Mouse (Mus musculus): Measurements from ENCODE around the gene Slc37a1. TPM values are rescaled to one million over a fixed set of nuclear protein-coding genes. Genes with fewer than 3 reads are reported as not detected.
A peak's percentile ranks its signal among the peaks of the same experiment; 100 is the strongest.

The Slc37a1 gene
- polyA plus RNA-seq, 1 experiment from 2014 or later: 10.4 TPM

DNA sequence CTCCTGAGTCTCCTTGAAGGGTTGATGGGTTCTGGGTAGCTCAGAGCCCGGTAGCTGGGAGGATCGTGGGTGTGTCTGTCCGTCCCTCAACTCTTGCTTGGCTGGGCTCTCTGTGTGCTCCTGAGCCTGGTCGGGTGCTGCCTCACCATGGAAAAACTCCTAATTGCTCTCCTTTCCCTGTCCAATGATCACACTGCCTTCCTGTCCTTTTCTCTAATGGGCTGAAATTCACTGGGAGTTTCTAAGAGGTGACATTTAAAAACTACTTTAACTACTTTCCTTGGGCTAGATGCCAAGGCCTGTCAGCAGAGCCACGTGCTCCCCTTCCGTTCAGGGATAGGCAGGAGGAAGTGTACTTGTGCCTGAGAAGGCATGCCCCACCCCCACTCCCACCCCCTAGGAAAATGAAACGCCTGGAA, 10.9 kb downstream of the Slc37a1 start:
- WGBS: 16% methylated on average over 7 of the region's 7 CpGs
- Histone ChIP-seq H3K27me3 (no peaks in the 10 kb centered on the region), H3K9ac (peak overlapping the region; percentile 77), H3K4me2 (peak overlapping the region; percentile 88), H3K4me1 (peaks cover 27% of the 10 kb centered on the region), H3K27ac (no peak overlapping the region), H3K9me3 (replicated peaks) (no peaks in the 10 kb centered on the region), H3K36me3 (ENCODE audit: poor library complexity, severe bottlenecking) (no peaks in the 10 kb centered on the region), H3K4me3 (peak overlapping the region; percentile 53)
- ATAC-seq: no peak

DNA sequence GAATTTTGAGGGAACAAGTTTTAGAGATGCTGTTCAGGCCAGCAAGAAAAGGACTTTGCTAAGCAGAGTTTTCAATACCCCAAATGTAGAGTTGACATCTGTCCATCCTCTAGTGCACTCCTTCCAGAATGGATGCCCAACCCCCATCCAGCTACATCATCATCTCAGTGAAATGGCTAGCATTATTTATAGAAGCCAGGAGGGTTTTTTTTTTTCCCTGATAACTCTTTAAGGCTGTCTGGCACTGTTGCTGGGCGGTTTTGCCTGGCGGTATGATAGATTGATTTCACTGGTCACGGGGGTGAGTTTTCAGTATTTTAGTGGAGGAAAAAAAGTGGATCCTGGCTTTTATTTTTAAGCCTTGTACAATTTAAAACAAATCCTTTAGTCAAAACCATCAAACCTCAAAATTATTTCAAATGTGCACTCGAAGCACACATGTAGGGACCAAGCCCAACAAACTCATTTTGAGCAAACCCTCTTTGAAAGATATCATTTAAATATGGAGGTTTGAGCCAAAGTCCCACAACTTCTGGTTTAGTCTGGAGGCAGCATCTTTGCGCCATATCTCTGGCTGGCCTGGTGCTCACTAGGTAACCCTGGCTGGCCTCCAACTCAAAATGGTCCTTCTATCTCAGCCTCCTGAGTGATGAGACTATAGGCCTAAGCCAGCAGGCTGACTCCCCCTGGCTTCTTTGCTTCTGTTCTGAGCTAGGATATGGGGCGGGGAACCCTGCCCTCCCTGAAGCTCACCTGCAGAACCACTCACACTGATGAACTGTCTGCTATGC, 12.0 kb downstream of the Slc37a1 start:
- Histone ChIP-seq H3K27me3 (no peaks in the 10 kb centered on the region), H3K4me3 (no peak overlapping the region), H3K9ac (no peak overlapping the region), H3K4me1 (peaks cover 27% of the 10 kb centered on the region), H3K27ac (no peak overlapping the region), H3K36me3 (ENCODE audit: poor library complexity, severe bottlenecking) (no peaks in the 10 kb centered on the region), H3K9me3 (replicated peaks) (no peaks in the 10 kb centered on the region), H3K4me2 (no peak overlapping the region)
- 93% methylated on average over 6 of the region's 6 CpGs for WGBS
- ATAC-seq: no peak

DNA sequence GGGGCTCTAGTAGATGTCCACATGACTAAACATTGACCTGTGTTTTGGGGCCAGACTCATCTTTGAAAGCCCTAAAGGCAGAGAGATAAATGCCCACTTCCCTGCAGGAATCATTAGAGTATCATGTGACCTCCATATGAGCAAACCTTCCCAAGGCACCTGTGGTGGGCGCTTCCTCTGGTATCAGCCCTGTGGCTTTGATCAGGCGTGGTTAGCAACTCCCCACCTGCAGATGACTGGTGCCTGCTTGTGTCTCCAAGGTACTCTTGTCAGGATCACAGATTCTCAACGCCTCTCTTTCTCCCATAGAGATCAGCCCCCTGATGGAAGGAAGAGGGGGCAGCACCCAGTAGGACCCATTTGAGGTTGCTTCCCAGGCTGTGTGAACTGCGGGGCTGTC, 13.4 kb downstream of the Slc37a1 start:
- Histone ChIP-seq H3K9me3 (replicated peaks) (no peaks in the 10 kb centered on the region), H3K4me3 (no peak overlapping the region), H3K4me2 (no peak overlapping the region), H3K27ac (no peak overlapping the region), H3K9ac (no peak overlapping the region), H3K27me3 (no peaks in the 10 kb centered on the region), H3K36me3 (ENCODE audit: poor library complexity, severe bottlenecking) (no peaks in the 10 kb centered on the region), H3K4me1 (peaks cover 27% of the 10 kb centered on the region)
- no peak for ATAC-seq
- 91% methylated on average over 4 of the region's 4 CpGs for whole genome bisulfite sequencing

DNA sequence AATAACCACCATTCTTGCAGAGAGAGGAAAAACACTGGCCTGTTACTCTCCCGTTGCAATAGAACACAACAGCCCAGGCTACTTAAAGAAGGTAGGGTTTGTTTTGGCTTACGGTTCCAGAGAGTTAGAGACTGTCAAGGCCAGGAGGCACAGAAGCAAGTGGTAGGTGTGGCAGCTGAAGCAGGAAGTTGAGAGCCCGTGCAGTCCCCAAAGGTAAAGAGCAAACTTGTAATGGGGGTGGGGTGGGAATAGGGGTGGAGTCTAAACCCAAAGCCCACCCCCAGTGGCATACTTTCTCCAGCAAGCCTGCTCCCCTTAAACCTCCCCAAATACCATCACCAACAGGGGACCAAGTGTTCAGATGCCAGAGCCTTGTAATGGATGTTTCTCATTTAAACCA, 14.1 kb downstream of the Slc37a1 start:
- no peak for ATAC-seq
- no peak overlapping the region for H3K4me3 ChIP-seq
- no peak overlapping the region for H3K4me2 ChIP-seq
- no peak overlapping the region for H3K9ac ChIP-seq
- no peaks in the 10 kb centered on the region for H3K27me3 ChIP-seq
- WGBS: 71% methylated on average over 3 of the region's 3 CpGs
- H3K27ac ChIP-seq: no peak overlapping the region
- H3K4me1 ChIP-seq: peaks cover 19% of the 10 kb centered on the region
- no peaks in the 10 kb centered on the region for H3K9me3 ChIP-seq (replicated peaks)
- no peaks in the 10 kb centered on the region for H3K36me3 ChIP-seq (ENCODE audit: poor library complexity, severe bottlenecking)

DNA sequence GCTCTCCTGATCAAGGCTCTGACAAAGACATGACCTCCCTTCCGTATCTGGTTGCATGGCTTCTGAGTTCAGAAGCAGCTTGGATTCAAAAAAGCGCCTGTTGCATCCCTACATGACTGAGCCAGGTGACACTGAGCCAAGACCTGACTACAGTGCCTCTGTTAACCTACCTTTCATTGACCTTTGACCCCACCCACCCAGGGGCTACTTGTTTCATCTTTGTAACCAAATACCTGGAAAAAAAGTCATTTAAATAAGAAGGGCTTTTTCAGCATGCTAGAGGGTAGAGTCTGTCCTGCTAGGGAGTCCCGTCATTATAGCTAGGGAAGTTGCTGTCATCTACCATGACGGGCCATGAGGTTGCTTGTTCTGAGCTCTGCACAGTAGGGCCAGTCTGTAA, 16.8 kb downstream of the Slc37a1 start:
- no peak for ATAC-seq
- Histone ChIP-seq H3K4me1 (no peaks in the 10 kb centered on the region), H3K36me3 (ENCODE audit: poor library complexity, severe bottlenecking) (no peaks in the 10 kb centered on the region), H3K9me3 (replicated peaks) (no peaks in the 10 kb centered on the region), H3K27me3 (no peaks in the 10 kb centered on the region), H3K4me2 (no peak overlapping the region), H3K9ac (no peak overlapping the region), H3K4me3 (no peak overlapping the region), H3K27ac (no peak overlapping the region)
- WGBS: 92% methylated on average over 4 of the region's 4 CpGs

DNA sequence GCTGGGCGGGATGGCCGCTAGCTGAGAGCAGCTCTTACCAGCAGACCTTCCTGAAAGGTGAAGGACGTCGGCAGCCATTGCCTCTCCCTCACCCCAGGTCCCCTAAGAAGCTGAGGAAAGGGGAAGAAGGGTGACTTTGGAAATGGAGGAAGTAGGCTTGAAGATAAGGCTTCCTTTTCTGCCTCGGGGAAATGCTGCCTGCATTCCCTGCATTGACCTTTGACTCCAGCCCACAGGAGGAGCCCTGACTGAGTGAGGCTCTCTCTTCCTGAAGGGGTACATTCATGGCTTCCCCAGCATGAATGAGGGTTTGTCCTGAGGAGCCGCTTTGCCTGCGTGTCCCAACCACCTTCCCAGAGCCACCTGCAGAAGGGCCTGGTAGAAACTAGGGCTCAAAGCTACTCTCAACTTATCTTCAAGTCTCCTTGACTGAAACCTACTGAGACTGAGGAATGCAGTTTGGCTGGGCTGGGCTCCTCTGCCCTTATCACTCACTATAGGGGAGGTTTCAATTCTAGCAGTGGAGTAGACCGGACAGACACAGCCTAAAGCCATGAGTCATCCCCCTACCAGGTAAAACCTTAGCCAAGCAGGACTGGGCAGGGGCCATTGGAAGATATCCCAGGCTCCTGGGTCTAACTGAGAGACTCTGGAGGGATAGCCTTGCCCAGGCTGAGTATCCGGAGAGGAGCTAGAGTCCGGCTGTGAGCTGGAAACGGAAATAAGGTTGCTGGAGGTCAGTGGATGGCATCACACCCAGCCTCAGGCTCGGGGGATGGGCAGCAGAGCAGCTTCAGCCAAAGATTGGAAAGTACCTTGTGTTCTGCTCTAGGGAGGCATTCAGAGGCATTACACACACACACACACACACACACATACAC, 18.5 kb downstream of the Slc37a1 start:
- no peaks in the 10 kb centered on the region for H3K36me3 ChIP-seq (ENCODE audit: poor library complexity, severe bottlenecking)
- no peak overlapping the region for H3K27ac ChIP-seq
- ATAC-seq: no peak
- no peaks in the 10 kb centered on the region for H3K27me3 ChIP-seq
- H3K9ac ChIP-seq: no peak overlapping the region
- WGBS: 68% methylated on average over 12 of the region's 12 CpGs
- H3K9me3 ChIP-seq (replicated peaks): no peaks in the 10 kb centered on the region
- no peak overlapping the region for H3K4me3 ChIP-seq
- H3K4me2 ChIP-seq: no peak overlapping the region
- H3K4me1 ChIP-seq: no peaks in the 10 kb centered on the region

DNA sequence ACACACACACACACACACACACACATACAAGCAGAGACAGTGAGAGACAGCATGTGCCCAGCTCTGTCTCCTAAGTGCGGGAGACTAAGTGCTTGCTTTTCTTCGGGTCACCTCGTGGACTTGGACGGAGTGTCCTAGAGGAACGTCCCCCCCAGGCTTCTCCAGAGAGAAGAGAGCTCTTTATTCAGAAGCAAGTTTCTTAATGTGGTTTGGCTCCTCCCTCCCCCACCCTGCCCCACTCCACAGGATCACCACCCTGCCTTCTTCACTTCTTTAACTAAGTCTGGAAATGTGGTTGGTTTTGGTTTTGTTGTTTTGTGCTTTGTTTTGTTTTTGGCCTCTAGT, 19.2 kb downstream of the Slc37a1 start:
- Histone ChIP-seq H3K4me2 (no peak overlapping the region), H3K27ac (no peak overlapping the region), H3K4me1 (no peaks in the 10 kb centered on the region), H3K27me3 (no peaks in the 10 kb centered on the region), H3K9ac (no peak overlapping the region), H3K4me3 (no peak overlapping the region), H3K36me3 (ENCODE audit: poor library complexity, severe bottlenecking) (no peaks in the 10 kb centered on the region), H3K9me3 (replicated peaks) (no peaks in the 10 kb centered on the region; the same call in 1 of the 2 replicates)
- ATAC-seq: no peak
- 68% methylated on average over 5 of the region's 5 CpGs for WGBS

DNA sequence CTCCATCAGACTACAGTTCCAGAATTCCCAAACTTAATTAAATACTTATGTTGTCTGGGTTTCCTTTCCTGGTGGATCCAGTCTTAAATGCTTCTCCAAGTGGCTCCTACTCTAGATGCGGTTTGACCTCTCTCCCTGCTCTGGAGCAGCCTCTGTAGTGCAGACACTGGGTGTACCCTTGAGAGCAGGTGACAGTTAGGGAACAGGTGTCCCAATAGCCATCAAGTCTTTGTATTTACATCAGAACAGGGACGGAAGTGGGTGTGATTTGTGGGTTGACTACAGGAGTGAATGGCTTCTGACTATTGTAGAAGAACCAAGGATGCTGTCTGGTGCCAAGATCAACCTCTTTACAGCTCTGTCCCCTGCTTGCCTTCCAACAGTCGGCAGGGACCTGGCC, 21.2 kb downstream of the Slc37a1 start:
- Histone ChIP-seq H3K27ac (no peak overlapping the region), H3K4me1 (no peaks in the 10 kb centered on the region), H3K9ac (no peak overlapping the region), H3K4me3 (no peak overlapping the region), H3K9me3 (replicated peaks) (no peaks in the 10 kb centered on the region; the same call in 1 of the 2 replicates), H3K4me2 (no peak overlapping the region), H3K36me3 (ENCODE audit: poor library complexity, severe bottlenecking) (no peaks in the 10 kb centered on the region), H3K27me3 (no peaks in the 10 kb centered on the region)
- ATAC-seq: no peak
- WGBS: 89% methylated on average over 3 of the region's 3 CpGs

DNA sequence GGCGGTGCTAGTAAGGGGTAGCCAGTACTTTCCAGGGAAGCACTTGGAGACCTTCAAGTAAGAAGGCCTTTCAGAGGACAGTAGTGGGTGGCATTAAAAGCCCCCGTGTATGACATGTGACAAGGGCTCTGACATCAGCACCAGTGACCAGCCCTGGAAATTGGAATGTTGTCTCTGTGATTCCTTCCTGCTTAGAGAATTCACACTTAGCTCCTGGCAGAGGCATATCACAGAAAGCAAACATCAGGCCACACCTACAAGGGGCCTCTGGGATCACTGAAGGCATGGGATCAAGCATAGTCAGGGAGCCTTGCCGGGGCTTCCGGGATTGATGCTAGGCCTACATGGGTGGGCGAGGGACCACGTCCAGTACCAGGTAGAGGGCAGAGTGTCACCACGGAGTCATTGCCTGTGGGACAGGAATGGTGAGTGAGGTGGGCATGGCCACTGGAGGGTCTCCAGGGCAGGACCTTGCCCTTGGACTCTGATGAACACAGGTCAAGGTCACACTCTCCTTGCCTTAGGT, 21.8 kb downstream of the Slc37a1 start:
- 94% methylated on average over 7 of the region's 7 CpGs for WGBS
- H3K4me2 ChIP-seq: no peak overlapping the region
- H3K36me3 ChIP-seq (ENCODE audit: poor library complexity, severe bottlenecking): no peaks in the 10 kb centered on the region
- H3K27me3 ChIP-seq: no peaks in the 10 kb centered on the region
- no peak overlapping the region for H3K9ac ChIP-seq
- ATAC-seq: no peak
- no peaks in the 10 kb centered on the region; the same call in 1 of the 2 replicates for H3K9me3 ChIP-seq (replicated peaks)
- no peaks in the 10 kb centered on the region for H3K4me1 ChIP-seq
- H3K27ac ChIP-seq: no peak overlapping the region
- no peak overlapping the region for H3K4me3 ChIP-seq

DNA sequence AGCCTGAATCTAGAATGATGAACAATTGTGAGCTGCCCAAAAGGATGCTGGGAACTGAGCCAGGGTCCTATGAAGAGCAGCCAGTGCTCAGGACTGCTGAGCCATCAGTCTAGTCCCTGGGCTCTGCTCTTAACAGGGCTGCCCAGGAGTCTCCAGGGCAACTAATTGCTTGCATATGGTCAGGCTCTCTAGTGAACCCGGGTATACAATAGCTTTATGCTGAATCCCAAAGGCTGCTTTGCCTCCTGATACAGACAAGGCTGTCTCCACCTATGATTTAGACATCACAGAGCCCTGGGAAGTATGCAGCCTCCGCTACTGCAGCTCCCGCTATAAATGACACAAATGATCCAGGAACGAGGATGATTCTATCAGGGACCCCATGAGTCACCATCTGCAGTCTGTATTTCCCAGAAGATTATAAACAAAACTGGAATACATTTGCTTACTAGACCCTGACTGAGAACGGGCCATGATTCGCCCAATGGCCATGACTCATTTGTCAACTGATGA, 22.7 kb downstream of the Slc37a1 start:
- Histone ChIP-seq H3K27ac (no peak overlapping the region), H3K4me3 (no peak overlapping the region), H3K9ac (no peak overlapping the region), H3K36me3 (ENCODE audit: poor library complexity, severe bottlenecking) (no peaks in the 10 kb centered on the region), H3K4me2 (no peak overlapping the region), H3K4me1 (no peaks in the 10 kb centered on the region), H3K27me3 (no peaks in the 10 kb centered on the region), H3K9me3 (replicated peaks) (no peaks in the 10 kb centered on the region; the same call in 1 of the 2 replicates)
- WGBS: 67% methylated on average over 6 of the region's 6 CpGs
- no peak for ATAC-seq

DNA sequence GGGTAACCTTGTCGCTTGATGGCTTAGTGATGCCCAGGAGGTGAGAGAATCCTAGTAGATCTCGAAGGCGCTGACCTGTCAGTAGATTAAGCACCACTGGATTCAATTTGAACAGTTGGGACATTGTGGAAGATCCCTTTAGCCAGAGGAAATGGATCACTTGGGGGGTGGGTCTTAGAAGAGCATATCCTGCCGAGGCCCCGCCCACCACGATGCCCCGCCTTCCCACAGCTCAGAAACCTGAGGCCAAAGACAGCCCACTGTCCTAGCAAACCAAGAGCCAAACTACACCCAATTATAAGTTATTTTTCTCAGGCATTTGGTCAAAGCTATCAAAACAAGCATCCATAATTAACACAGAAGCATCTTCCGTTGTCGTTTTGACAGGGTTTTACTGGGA, 24.5 kb downstream of the Slc37a1 start:
- Histone ChIP-seq H3K4me3 (no peak overlapping the region), H3K4me1 (peaks cover 13% of the 10 kb centered on the region), H3K4me2 (no peak overlapping the region), H3K27me3 (no peaks in the 10 kb centered on the region), H3K27ac (no peak overlapping the region), H3K9me3 (replicated peaks) (no peaks in the 10 kb centered on the region; the same call in 1 of the 2 replicates), H3K36me3 (ENCODE audit: poor library complexity, severe bottlenecking) (no peaks in the 10 kb centered on the region), H3K9ac (no peak overlapping the region)
- WGBS: 86% methylated on average over 9 of the region's 9 CpGs
- ATAC-seq: no peak

DNA sequence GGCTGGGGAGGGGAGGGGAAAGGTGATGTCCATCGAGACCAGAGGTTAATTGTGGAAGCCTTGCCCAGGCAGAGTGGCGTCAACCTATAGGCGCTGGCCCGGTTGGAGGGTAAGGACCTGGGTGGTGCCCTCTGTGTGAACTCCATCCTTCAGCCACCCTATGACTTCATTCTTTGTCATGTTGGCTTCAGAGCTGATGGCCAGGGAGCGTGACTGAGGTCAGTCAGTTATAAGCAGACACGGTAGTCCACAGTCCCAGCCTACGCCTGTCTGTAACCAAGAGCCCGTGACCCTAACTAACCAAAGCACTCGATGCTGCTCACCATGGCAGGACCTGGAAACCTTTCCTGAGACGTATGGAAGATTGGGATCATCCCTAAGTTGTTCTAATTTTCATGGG, 26.1 kb downstream of the Slc37a1 start:
- WGBS: 88% methylated on average over 10 of the region's 10 CpGs
- Histone ChIP-seq H3K4me2 (no peak overlapping the region), H3K4me3 (no peak overlapping the region), H3K36me3 (ENCODE audit: poor library complexity, severe bottlenecking) (peaks cover 8% of the 10 kb centered on the region; the same call in 1 of the 2 replicates), H3K4me1 (peaks cover 13% of the 10 kb centered on the region), H3K9me3 (replicated peaks) (no peaks in the 10 kb centered on the region; the same call in 1 of the 2 replicates), H3K27me3 (no peaks in the 10 kb centered on the region), H3K9ac (no peak overlapping the region), H3K27ac (no peak overlapping the region)
- no peak for ATAC-seq

All from forebrain, embryonic 13.5 days (tissue).